Mouse (Mus musculus) olfactory bulb, adult 2 months (tissue): ENCODE results near the gene Timp3.

Experiments used
- CTCF ChIP-seq: fragments of 200-500 bp; IDR thresholded peaks from 2 replicates; pipeline ENCODE4 v1.5.1; 2012; ENCODE audit warnings: low read depth, mild to moderate bottlenecking, low read length, moderate library complexity; ENCODE audit not compliant: insufficient read depth
- POLR2A ChIP-seq: fragments of 200-500 bp; IDR thresholded peaks from 2 replicates; pipeline ENCODE4 v1.6.1; 2012; ENCODE audit warnings: mild to moderate bottlenecking, low read depth, low read length, moderate library complexity; ENCODE audit not compliant: insufficient read depth

GRCm38 (mm10) chr10:86329241-86329882 lies 29.2 kb downstream of the Timp3 start:
- TF ChIP-seq POLR2A (no peak), CTCF (no peak)
